17 mouse cellular contexts compared by ENCODE assay signal in genomic region chr6:99527457-99528105, GRCm38 (mm10). TPM values are rescaled to one million over a fixed set of nuclear protein-coding genes. Genes with fewer than 3 reads are reported as not detected.
DNase-seq lines count a peak whose midpoint lies in the region; ATAC-seq lines count a peak whose summit lies in the region.
"Had no signal": no experiment of that assay in that cellular context is flagged by ENCODE, and none has a peak within 500 bp of the region (broad histone marks: within the 10 kb centered on the region; RNA-seq: fewer than 3 reads in every experiment).

No protein-coding gene starts in this region.

- H3K27me3 ChIP-seq in forebrain, embryonic 11.5 days (ENCODE audit: control insufficient read depth, insufficient read depth, low read length): no peaks in the 10 kb centered on the region
- H3K27me3 ChIP-seq in forebrain, embryonic 10.5 days (ENCODE audit: poor library complexity, severe bottlenecking): no peaks in the 10 kb centered on the region
- H3K27me3 ChIP-seq in kidney, embryonic 16.5 days (ENCODE audit: insufficient read depth, low read length): no peaks in the 10 kb centered on the region
- H3K27me3 ChIP-seq: embryonic facial prominence, embryonic 13.5 days; heart, embryonic 12.5 days; limb, embryonic 13.5 days; lung, embryonic 15.5 days had no signal

- DNase-seq in forebrain, embryonic 11.5 days (ENCODE audit: low spot score): peak; percentile 49
- no peak for DNase-seq in forebrain, embryonic 10.5 days (ENCODE audit: extremely low spot score, low spot score)
- DNase-seq in kidney, postnatal 10 days: peak; percentile 21
- DNase-seq in 416B (ENCODE audit: low read depth) (peak; percentile 53), NIH3T3 (ENCODE audit: low read depth) (peak; percentile 32)
- no peak for DNase-seq in cerebellum, adult 8-10 months
- DNase-seq in adrenal gland, postnatal 10 days: no peak
- DNase-seq: adrenal gland, postnatal 25 days; cerebellum, postnatal 25 days; thymus, adult 18-20 months had no signal

- H3K36me3 ChIP-seq in forebrain, embryonic 11.5 days (ENCODE audit: control insufficient read depth, insufficient read depth, low read length): no peaks in the 10 kb centered on the region; the same call in 1 of the 2 replicates
- peaks cover 18% of the 10 kb centered on the region for H3K36me3 ChIP-seq in forebrain, embryonic 10.5 days (replicated peaks)
- H3K36me3 ChIP-seq in kidney, embryonic 16.5 days (ENCODE audit: insufficient read depth, low read length): peaks cover 12% of the 10 kb centered on the region

- H3K27ac ChIP-seq in forebrain, embryonic 11.5 days (ENCODE audit: low read depth, low read length): no peak overlapping the region
- H3K27ac ChIP-seq in forebrain, embryonic 10.5 days: no peak overlapping the region
- H3K27ac ChIP-seq in kidney, embryonic 16.5 days (ENCODE audit: low read length): no peak overlapping the region
- H3K27ac ChIP-seq: embryonic facial prominence, embryonic 13.5 days; limb, embryonic 13.5 days; lung, embryonic 15.5 days; midbrain, embryonic 10.5 days had no signal

- WGBS in forebrain, embryonic 11.5 days: 91% methylated on average over 6 of the region's 6 CpGs
- whole genome bisulfite sequencing in forebrain, embryonic 10.5 days: 92% methylated on average over 6 of the region's 6 CpGs
- 84% methylated on average over 6 of the region's 6 CpGs for WGBS in kidney, embryonic 16.5 days

- no peak overlapping the region for H3K4me2 ChIP-seq in forebrain, embryonic 11.5 days (ENCODE audit: low read depth, low read length, severe bottlenecking)
- H3K4me2 ChIP-seq in kidney, embryonic 16.5 days (replicated peaks; ENCODE audit: low read depth, low read length): no peak overlapping the region
- H3K4me2 ChIP-seq: embryonic facial prominence, embryonic 13.5 days; heart, embryonic 12.5 days; limb, embryonic 13.5 days; lung, embryonic 15.5 days had no signal

- peaks cover 4% of the 10 kb centered on the region; the same call in 1 of the 2 replicates for H3K9me3 ChIP-seq in forebrain, embryonic 11.5 days (ENCODE audit: control insufficient read depth, low read length)
- H3K9me3 ChIP-seq in forebrain, embryonic 10.5 days: peaks cover 9% of the 10 kb centered on the region
- peaks cover 6% of the 10 kb centered on the region for H3K9me3 ChIP-seq in kidney, embryonic 16.5 days (ENCODE audit: low read length)

- no peak overlapping the region for H3K4me3 ChIP-seq in forebrain, embryonic 11.5 days (ENCODE audit: low read depth, low read length)
- H3K4me3 ChIP-seq in forebrain, embryonic 10.5 days: no peak overlapping the region
- no peak overlapping the region for H3K4me3 ChIP-seq in kidney, embryonic 16.5 days (ENCODE audit: low read length)
- H3K4me3 ChIP-seq: embryonic facial prominence, embryonic 13.5 days; heart, embryonic 12.5 days; limb, embryonic 13.5 days; lung, embryonic 15.5 days; midbrain, embryonic 10.5 days had no signal

- ATAC-seq in forebrain, embryonic 11.5 days (replicated peaks; ENCODE audit: low FRiP score): no peak
- no peak for ATAC-seq in kidney, embryonic 16.5 days (ENCODE audit: low FRiP score, low TSS enrichment)
- ATAC-seq: forebrain, embryonic 14.5 days had no signal

- no peaks in the 10 kb centered on the region for H3K4me1 ChIP-seq in forebrain, embryonic 11.5 days (replicated peaks; ENCODE audit: control insufficient read depth, insufficient read depth, low read length)
- H3K4me1 ChIP-seq in forebrain, embryonic 10.5 days: peaks cover 29% of the 10 kb centered on the region
- H3K4me1 ChIP-seq in kidney, embryonic 16.5 days (ENCODE audit: insufficient read depth, low read length): no peaks in the 10 kb centered on the region; the same call in 1 of the 2 replicates

- H3K9ac ChIP-seq in forebrain, embryonic 11.5 days (ENCODE audit: low read length): no peak overlapping the region
- no peak overlapping the region for H3K9ac ChIP-seq in kidney, embryonic 16.5 days (replicated peaks; ENCODE audit: low read length)
- H3K9ac ChIP-seq: embryonic facial prominence, embryonic 13.5 days; heart, embryonic 12.5 days; limb, embryonic 13.5 days; lung, embryonic 15.5 days had no signal

RNA-seq across cellular contexts. Expression of gene Foxp1, which starts 5.1 kb away (rescaled TPM):
- polyA plus RNA-seq in forebrain, embryonic 11.5 days (2014; fragmentation: Nextera tagmentation; extraction: Ambion mirVana): 91.1 and 91.5 TPM in 2 replicates
- 57.8 and 64.8 TPM in 2 replicates for polyA plus RNA-seq in forebrain, embryonic 10.5 days (2016; fragmentation: Nextera tagmentation; extraction: Ambion mirVana)
- polyA plus RNA-seq in kidney, embryonic 16.5 days (2015; fragmentation: Nextera tagmentation; extraction: Ambion mirVana): 36.4 and 37.2 TPM in 2 replicates
- 10 to 100 TPM; 44.7 to 51.6 TPM for total RNA-seq in adrenal gland, postnatal 10 days (2021)

Comparison
In these comparisons a context has a peak if more than half of its experiments do, and no peak if none do; other contexts are left out.
1. DNase-seq: peak in forebrain, embryonic 11.5 days (single experiment), kidney, postnatal 10 days (single experiment), 416B (single experiment) and NIH3T3 (single experiment); none in forebrain, embryonic 10.5 days (single experiment), cerebellum, adult 8-10 months (single experiment) and adrenal gland, postnatal 10 days (single experiment).